Mouse (Mus musculus) erythroid progenitor cell, adult 5-6 weeks (primary cell): ENCODE results near the gene Gm9999. TPM values are rescaled to one million over a fixed set of nuclear protein-coding genes. Genes with fewer than 3 reads are reported as not detected.
A peak's percentile ranks its signal among the peaks of the same experiment; 100 is the strongest.

Experiments used
- ATAC-seq: replicated peaks from 2 replicates; pipeline ENCODE4 v1.8.0; 2016; ENCODE audit warnings: moderate number of reproducible peaks, mild to moderate bottlenecking, moderate TSS enrichment, inconsistent platforms; ENCODE audit not compliant: poor library complexity, low FRiP score, severe bottlenecking
- total RNA-seq, 2 experiments: library from RNA; stranded (forward) in 1 of 2; stranded (reverse) in 1 of 2; fragments of 150-400 nt in 1 of 2; fragments of 186-747, 209-891 nt in 1 of 2; gene quantifications; 2 replicates each; pipeline versions ENCODE4 v1.2.3 to v1.2.4; 2015 to 2017; ENCODE audit warnings: low replicate concordance in 2 of 2

Gene Gm9999
- total RNA-seq, 2 experiments from 2014 or later: not detected

DNA sequence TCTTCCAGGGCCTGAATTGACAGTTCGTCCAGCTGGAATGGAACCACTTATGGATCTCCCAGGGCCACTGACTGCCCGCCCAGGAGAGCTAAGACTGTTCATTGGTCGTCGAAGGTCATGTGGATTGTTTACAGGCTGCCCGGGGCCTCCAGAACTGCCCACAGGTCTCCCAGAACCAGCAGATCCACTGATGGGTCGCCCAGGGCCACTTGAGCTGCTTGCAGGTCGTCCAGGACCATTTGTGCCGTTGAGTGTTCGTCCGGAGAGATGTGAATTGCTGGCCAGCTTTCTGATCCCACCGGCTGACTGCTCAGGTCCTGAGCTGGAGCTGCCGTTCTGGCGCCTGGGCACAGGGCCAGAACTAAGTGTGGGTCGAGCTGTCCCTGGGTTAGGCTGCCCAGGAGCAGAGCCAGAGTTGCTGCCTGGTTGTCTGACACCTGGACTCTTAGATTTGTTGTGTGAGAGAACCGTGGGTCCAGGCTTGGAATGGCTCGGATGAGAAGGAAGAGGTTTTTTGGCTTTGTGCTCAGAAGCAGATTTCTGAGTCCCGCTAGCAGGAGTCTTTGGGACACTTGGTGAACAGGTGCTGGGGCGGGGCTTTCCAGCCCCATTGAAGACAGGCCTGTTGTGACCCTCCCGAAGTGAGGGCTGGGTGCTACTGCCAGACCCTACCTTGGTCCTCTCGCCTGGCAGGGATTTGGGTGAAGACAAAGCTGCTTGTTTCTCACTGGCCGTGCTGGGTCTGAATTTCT, 14.4 kb downstream of the Gm9999 start:
- no peak for ATAC-seq

DNA sequence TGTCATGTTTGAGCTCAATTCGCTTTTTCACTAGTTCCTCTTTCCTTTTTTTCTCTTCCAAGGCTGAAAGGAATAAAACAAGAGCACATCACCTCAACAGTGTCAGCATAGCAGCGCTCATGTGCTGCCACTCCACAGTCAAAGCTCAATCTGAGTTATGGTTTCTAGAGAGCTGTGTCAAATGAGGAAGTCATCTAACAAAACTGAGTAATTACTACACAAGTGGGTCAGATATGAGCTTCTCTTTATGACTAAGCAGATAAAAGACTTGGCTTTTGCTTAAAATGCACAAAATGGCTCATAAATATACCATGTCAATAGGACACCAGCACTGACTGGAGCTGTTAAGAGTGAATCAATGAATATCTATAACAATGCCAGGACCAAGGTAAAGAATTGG, 15.6 kb downstream of the Gm9999 start:
- no peak for ATAC-seq

DNA sequence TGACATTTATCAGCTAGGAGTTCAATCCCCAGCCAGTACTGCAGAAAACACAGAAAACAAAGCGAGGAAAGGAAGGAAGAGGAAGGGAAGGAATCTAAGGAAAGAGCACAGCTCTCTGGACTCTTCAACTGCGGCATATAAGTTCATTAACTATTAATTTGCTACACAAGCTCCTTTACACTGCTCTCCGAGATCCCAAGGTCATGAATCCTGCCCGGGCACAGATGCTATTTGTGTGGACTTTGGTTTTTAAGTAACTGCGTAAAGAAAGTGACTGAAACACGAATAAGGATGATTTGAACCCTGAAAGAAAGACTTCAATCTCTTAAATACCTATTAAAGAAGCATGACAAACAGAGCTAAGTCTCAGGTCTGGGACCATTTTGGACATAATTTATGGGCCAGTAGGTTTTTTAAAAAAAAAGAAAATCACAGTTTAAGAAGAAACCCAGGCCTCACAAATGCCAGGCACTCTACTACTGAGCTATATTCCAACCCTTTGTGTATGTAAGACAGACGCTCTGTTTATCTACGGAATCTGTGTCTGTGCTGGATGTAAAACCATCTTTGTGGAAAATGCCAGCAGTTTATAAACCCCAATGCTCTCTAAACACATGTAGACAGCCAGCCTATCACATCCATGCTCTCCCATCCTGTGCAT, 16.7 kb downstream of the Gm9999 start:
- ATAC-seq: no peak

DNA sequence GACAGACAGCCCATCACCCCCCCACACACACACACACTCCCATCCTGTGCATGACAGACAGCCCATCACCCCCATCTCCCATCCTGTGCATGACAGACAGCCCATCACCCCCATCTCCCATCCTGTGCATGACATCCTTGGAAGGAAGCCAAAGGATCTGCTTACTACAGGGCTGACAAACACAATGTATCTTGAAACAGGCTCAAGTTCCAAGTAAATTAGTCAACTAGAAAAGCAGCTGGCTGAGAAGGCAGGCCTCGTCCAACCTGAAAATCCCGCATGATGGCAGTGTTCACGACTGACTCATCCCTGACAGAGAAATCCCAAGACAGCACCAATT, 17.2 kb downstream of the Gm9999 start:
- ATAC-seq: no peak

DNA sequence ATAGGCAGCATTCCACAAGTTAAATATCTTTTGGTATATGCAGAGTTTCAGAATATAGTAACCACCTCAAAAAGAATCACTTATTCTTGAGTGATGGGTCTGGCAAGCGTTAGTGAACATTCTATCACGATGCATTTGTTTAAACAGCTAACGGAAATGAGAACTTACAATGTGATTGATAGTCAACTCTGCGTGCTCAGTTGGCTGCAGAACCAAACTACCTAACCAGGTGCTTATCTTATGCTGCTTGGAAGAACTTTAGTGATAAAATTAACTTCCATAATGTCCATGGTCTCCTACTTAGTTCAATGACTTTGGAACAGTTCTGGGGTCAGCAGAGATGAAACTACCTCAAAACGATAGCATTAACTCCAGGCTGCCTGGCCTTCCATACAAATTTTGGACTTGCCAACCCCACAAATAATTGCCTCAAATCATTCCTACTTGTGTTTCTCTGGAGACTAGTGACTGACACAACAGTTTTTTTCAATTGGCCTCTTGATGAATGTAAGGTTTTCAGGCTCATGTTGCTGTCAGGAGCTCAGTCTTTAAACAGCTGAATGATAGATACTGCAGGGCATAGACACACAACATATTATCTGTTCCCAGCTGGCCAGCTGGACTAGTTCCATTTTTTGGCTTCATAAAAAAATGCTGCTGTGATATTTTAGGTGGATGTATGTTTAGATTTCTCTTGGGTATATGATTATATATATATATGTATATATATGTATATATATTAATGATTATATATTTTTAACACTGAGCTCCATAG, 17.9 kb downstream of the Gm9999 start:
- ATAC-seq: no peak

DNA sequence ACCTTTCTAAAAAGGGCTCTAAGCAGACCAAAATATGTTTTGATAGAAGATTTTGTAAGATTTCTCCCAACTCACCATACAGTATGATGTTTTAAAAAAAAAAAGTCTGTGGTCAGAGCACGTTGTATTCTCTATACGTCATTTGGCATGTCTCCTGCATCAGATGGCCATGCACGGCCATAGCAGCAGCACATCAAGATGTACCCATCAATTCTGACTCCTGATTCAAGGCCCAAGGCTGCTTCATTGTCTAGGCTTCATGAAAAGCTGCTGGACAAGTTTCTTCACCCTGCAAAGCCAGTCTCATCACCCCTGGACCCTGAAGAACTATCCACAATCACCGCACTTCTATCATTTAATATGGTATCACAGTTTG, 18.5 kb downstream of the Gm9999 start:
- ATAC-seq: no peak

DNA sequence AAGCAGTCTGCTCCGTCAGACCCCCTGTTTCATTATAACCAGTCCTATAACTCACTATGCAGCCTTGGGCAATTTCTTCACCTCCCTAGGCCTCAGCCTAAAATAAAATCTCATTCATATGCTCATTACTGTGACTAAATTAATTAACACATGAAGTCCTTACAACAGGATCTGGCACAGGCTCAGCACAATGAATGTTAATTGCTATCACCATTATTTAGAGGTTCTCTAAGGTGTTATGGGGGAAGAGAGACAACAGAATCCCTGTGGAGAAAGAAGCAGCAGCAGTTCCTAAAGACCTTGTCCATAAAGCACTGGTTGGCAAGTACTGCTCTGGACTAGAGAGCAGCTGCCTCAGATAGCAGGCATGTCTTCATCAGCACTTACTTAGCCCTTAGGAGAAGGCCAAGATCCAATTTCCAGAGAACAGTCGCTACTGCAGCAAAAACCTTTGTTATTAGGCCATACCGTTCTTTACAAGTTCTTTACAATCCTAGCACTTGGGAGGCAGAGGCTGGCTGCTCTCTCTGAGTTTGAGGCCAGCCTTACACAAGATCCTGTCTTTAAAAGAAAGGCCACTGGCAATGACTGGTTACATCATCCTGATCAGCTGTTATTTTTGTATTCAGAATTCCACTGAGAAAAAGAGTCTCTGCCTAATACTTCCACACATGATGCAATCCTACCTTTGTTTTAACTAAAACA, 20.2 kb downstream of the Gm9999 start:
- ATAC-seq: no peak

DNA sequence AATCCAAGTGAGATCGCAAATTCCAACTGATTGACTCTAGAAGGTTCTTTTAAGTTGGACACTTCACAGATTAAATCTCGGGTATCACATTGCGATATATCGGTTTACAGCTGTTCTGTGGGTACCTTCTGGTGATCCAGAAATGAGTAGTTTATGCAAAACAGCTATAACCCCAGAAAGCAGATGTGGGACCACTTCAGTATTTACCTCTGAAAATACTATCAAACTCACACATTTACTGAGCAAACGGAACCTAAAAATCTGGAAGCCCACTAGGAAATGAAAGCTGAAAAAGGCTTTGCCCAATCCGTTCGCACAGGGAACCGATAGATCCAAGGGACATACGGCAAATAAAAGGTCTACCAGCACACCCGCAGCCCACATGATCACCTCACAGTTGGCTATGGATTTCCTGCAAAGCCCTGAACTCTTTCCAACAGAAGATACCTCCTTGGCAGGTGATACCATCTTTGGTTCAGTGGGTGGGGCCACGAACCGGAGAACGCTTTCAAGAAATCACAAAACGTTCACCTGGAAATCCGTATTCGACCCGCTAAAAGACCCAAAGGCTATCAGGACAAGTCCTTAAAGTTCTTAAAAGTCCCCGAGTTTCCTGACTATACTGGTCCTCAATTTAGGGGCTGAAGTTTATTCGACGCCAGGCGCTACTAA, 23.9 kb downstream of the Gm9999 start:
- no peak for ATAC-seq

DNA sequence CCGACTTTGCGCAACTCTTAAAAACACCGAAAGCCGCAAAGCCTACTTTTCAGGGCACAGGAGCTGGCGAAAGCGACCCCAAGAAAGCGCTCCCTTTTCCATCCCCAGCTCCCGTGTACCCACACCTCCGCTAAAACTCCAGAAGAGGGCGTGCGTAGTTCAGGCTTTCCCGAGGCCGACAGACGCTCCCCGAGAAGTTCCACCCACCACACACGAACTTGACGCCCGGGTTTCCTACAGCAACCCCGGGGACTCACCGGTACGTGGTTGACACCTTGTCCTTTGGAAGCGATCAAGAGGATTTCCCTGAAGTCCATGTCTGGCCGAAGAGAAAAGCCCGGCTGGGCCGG, 24.4 kb downstream of the Gm9999 start:
- ATAC-seq: peak; percentile 83

DNA sequence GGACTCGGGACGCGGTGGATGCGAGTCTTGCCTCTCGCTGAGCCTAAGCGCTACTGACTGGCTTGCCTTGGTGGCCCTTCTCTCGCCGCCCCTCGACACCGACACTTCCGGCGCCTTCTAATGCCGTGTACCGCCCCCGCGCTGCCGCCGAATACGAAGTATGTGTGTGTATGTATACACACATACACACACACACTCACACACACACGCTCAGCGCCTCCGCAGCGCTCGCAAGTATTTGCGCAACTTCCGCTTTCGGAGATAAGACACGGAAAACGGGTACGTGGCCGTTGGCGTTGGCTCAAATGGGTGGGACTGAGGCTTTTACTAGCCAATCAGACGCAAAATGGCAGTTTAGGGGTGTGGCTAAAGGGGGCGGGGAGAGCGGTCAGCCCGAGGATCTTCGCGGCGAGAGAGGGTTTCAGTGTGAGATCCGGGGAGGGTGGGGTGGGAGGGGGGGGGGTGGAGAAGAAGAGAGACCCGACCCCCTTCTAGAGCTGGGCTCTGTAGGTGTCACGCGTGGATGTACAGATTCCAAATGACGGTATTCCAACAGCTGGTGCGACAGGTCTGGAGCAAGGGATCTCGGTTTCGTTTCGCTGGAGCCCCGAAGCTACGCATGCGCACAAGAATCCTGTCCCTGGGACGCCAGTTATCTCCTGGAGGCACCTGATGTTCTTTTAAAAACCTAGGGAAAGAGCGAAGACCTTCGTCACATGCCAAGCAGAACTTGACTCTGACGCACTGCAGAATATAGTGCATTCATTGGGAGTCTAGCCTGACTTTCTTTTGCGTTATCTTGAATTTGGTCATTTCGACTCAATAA, 25.0 kb downstream of the Gm9999 start, which contains the start of gene Spty2d1:
Spty2d1 (minus strand) TSS at position 244 of the 826 bp plus-strand sequence.
- ATAC-seq: peak; percentile 88

DNA sequence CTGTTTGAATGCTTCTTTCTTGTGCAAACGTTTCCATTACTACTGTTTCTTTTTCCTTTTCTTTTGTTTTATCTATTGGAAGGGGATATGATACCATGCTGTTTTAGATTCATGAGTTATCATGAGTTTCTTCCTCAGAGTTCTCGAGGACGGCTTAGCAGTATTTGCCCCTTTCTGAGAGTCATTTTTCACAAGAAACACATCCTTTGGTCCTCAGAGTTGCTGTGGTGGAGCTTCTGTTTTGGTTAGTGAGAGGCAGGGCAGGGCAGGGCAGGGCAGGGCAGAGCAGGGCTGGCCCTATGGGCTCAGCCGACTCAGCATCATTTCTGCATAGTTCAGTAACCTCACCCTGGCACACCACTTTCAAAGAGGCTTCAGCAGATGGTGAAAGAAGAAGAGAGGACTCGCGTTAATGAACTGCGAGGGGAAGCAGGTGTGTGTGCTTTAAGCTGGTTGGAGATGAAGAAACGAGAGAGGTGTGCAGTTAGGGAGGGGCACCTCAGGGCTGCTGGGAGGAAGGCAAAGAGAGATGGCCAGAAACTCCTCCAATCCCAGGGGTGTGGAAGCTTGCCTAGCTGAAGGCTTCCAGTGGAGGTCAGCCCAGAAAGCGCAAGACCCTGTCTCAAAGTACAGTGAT, 29.9 kb downstream of the Gm9999 start:
- ATAC-seq: no peak

DNA sequence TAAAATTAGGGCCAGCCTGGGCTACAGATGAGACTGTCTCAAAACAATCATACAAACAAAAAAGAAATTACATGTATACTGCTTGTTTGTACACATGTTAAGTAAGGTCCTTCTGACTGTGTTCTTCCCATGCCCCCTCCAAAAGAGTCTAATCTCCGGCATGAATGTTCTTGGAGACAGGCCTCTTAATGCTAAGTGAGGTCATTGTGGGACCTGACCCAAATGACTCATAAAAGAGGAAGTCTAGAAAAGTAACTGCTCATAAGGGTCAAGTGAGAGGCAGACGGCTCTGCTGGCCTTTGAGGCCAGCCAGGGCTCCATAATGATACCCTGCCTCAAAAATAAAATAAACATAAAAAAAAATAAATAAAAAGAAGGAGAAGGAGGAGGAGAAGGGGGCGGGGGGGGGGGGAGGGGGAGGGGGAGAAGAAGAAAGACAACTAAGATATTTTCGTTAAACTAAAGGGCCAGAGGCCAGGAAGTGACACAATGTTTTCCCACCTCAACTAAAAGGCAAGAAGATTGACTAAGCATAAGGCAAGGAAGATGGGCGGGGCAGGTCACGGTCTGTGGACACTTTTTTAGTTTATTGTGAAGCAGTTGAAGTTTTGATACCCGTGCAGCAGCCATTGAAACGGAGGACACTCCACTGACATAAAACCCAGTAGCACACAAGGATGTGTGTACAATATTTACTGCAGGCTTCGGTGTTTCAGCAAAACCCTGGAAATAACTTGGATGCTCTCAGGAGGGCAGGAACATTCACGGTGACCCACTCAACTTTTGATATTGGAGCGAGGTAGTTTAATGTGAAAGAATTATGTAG, 31.4 kb downstream of the Gm9999 start:
- ATAC-seq: no peak

DNA sequence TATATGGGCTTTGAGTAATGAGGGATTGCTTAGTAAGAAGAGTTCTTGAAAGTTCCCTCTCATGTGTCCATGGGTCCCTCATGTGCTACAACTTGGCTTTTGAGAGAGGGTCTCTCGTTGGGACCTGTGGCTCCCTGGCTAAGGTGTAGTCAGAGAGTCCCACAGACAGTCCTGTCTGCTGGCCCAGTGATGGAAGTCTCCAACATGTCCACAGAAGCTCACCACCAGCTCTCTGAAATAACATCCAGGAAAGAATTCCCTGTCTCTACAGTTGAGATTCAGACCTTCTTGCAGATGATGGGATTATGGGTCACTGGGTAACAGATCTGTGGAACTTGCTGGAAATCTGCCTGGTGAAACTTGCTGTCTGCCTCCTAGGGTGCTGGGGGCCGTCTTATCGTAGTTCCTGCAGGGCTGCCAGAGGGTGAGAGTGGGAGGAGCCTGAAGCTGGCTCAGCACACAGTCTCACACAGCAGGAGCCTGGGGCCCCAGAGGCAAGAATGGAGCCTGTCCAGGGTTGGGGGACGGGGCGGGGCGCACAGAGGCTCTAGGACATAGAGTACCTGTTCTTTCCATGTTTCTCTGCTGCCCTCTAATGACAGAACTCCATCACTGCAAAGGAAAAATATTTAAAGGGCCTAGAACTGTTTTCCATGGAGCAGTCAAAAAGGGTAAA, 32.1 kb downstream of the Gm9999 start:
- peak; percentile 99 for ATAC-seq

DNA sequence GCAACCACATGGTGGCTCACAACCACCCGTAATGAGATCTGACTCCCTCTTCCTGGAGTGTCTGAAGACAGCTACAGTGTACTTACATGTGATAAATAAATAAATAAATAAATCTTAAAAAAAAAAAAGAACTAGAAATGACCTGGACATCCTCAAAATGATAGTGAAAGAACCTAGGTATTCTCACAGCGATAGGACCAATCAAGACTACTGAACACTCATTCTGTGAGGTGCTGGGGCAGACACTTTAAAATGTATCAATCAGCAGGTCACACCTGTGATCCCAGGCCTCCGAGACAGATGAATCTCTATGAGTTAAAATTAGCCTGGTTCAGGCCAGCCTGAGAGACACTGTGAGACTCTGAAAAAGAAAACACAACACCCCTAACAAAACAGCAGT, 33.2 kb downstream of the Gm9999 start:
- ATAC-seq: no peak

DNA sequence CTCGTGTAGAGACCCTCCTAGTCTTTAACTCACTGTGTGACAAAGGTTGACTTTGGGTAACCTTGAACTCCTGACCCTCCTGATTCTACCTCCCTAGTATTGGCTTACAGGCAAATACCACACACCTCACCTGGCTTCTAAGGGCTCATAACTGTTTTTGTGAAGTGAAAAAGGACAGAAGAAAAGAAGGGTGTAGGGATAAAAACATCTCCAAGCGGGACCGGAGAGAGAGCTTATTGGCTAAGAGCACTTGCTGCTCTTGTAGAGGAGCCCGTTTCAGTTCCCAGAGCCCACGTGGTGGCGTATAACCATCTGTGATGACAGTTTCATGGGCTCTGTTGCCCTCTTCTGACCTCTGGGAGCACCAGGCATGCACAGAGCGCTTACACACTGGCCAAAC, 33.8 kb downstream of the Gm9999 start:
- no peak for ATAC-seq

DNA sequence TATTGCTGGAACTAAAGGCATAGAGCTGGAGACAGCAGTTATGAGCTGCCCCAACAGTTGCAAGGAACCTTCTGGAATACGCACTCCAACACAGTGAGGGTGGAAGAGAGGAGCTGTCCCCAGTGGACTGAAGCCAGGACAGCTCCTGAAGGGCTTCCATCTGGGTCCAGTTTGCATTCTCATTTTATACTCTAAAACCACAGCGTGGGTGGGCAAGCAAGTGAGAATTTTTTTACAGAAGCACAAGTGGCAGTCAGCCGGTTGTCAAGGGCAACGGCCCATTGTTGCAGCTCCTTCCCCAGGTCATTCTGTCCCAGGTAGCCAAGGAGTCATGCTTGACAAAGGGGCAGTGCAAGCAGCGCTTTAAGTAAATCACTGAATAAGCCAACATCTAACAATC, 36.3 kb downstream of the Gm9999 start:
- no peak for ATAC-seq

DNA sequence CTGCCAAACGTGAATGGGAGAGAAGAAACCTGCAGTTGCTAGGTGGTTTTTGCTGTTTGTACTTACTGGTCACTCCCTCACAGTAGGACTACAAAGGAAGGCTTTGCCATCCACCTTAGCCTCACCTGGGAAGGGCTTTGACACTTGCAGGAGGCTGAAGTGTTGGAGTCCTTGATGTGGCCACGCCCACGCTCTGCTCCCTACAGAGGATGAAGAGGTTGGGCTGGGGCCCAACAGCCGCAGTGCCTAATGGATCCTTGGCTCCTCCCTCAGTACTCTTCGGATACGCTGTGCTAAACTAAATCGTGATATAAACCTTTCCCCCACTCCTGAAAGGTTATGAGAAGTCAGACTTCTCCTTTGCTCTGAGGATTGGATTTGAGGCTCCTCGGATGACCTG, 37.6 kb downstream of the Gm9999 start:
- ATAC-seq: no peak
